Mouse (Mus musculus) thymus, adult 2 months (tissue): Measurements from ENCODE around the gene Tmem115. TPM values are rescaled to one million over a fixed set of nuclear protein-coding genes. Genes with fewer than 3 reads are reported as not detected.

Source experiments
- DNase-seq: peaks from one replicate; pipeline ENCODE4 v3.0.0; 2021
- H3K27ac ChIP-seq: fragments of 200-500 bp; 2 replicates; pipeline ENCODE4 v1.5.1; 2012; ENCODE audit warnings: low read length, control low read depth; ENCODE audit not compliant: control insufficient read depth, insufficient read depth
- H3K27me3 ChIP-seq: fragments of 200-500 bp; 2 replicates; pipeline ENCODE4 v1.6.1; 2012; ENCODE audit warnings: mild to moderate bottlenecking, low read length, moderate library complexity, mixed read lengths; ENCODE audit not compliant: control insufficient read depth, insufficient read depth
- H3K36me3 ChIP-seq: fragments of 200-500 bp; 2 replicates; pipeline ENCODE4 v1.6.1; 2012; ENCODE audit warnings: mild to moderate bottlenecking, low read length, moderate library complexity; ENCODE audit not compliant: control insufficient read depth, insufficient read depth
- H3K4me1 ChIP-seq: fragments of 200-500 bp; replicated peaks from 2 replicates; pipeline ENCODE4 v1.6.1; 2012; ENCODE audit warnings: low read length; ENCODE audit not compliant: control insufficient read depth, insufficient read depth
- H3K4me3 ChIP-seq: fragments of 200-500 bp; 2 replicates; pipeline ENCODE4 v1.5.1; 2012; ENCODE audit warnings: mild to moderate bottlenecking, low read length, control low read depth, moderate library complexity; ENCODE audit not compliant: control insufficient read depth, insufficient read depth
- CTCF ChIP-seq: fragments of 200-500 bp; IDR thresholded peaks from 2 replicates; pipeline ENCODE4 v1.5.1; 2012; ENCODE audit warnings: mild to moderate bottlenecking, control low read depth, low read length, moderate library complexity, borderline replicate concordance; ENCODE audit not compliant: control insufficient read depth, poor library complexity, insufficient read depth; ENCODE audit errors: extremely low read depth
- POLR2A ChIP-seq: fragments of 200-500 bp; IDR thresholded peaks from 2 replicates; pipeline ENCODE4 v1.6.1; 2012; ENCODE audit warnings: mild to moderate bottlenecking, low read length, control low read depth, moderate library complexity; ENCODE audit not compliant: control insufficient read depth, poor library complexity, insufficient read depth; ENCODE audit errors: extremely low read depth
- WGBS: fragments of 180-500 bp; shearing (Covaris S2); methylation state at CpG from one replicate; pipeline ENCODE4 v1.1.7; 2018; 5-methylcytosine and 5-hydroxymethylcytosine counted together
- polyA plus RNA-seq: library from polyadenylated mRNA; depleted of rRNA; stranded (reverse); fragments of >200 nt; gene quantifications from 2 replicates; pipeline ENCODE4 v1.2.3, GENCODE M21; 2012; rRNA removed

Gene Tmem115
- 49.6 and 55.7 TPM in 2 replicates for polyA plus RNA-seq

DNA sequence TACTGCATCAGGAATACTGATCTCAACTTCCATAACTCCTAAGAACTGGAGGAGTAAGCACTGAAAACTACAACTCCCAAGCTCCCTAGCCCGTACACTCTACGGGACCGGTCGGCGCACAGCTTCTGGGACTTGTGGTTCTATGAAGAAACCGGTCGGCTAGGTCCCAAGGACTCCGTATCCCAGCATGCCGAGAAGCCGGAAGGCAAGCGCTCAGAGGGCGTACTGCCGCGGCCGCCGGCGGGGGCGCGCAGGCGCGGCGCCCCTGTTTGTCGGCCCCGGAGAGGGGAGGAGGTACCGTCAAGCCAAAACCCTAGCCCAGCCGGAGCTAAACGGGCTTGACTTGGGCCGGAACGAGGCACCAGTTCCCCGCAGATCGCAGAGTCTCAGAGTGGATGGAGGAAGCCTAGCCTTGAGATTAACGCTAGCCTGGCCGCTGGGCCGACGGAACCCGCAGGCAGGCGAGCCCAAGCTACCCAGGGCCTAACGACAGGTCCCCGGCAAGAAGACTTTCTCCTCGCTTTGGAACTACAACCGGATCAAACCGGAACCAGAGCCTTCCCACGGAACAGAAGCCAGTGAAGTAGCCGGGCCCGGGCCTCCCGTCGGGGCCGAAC, at the start of gene Tmem115:
Tmem115 (plus strand) TSS at position 155 of the 617 bp plus-strand sequence.
- under 1% methylated on average over 48 of the region's 48 CpGs for WGBS
- peak; percentile 71; the same call in 1 of the 2 replicates for TF ChIP-seq POLR2A
- TF ChIP-seq CTCF = peak; percentile 44; the same call in 1 of the 2 replicates
- H3K4me1 ChIP-seq = peaks cover 32% of the 10 kb centered on the region

DNA sequence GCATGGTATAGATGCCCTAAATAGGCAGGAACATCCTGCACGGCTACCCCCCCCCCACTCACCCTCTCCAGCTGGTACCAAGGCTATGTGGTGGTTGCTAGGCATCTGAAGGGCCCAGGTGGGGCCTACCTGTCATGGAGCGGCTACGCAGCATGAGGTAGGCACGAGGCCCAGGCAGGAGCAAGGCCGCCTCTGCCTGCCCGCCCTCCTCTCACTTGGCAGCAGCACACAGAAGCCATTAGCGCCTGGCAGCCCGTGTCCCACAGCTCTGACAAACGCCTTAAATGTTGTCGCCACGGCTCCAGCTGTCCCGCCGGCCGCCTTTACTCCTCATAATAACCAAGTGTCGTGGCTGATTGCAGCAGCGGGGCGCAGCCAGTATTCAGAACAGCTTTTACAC, 49.4 kb upstream of the Tmem115 start:
- H3K27ac ChIP-seq = no peak overlapping the region
- DNase-seq = no peak
- WGBS = 82% methylated on average over 17 of the region's 17 CpGs
- H3K4me3 ChIP-seq = no peak overlapping the region
- no peaks in the 10 kb centered on the region for H3K27me3 ChIP-seq
- H3K36me3 ChIP-seq = no peaks in the 10 kb centered on the region
- no peaks in the 10 kb centered on the region for H3K4me1 ChIP-seq
- TF ChIP-seq POLR2A (no peak), CTCF (no peak)

More for the DNA sequence above, at the start of gene Tmem115:
- no peaks in the 10 kb centered on the region for H3K27me3 ChIP-seq
- peak within 1 kb of the TSS; percentile 59 for H3K4me3 ChIP-seq
- peaks cover 12% of the 10 kb centered on the region for H3K36me3 ChIP-seq
- peak; percentile 89 for DNase-seq
- H3K27ac ChIP-seq = no peak within 1 kb of the TSS

DNA sequence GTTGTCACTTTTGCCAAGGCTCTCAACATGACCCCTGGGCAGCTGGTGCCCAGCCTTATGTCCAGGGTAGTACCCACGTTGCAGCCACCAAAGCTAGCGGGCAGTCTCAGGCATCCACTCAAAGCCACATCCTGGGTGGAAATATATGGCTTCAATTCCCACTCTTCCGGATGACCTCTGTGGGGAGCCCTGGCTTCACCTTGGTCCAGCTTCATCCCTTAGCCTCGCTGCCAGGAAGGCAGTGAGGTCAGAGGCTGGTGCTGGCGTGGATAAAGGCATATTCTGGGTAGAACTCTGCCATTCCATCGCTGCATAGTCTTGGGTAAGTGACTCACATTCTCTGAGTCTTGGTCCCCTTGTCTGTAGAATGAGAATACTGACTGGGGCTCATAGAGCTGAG, 49.0 kb upstream of the Tmem115 start:
- WGBS = 85% methylated on average over 6 of the region's 6 CpGs
- no peaks in the 10 kb centered on the region for H3K4me1 ChIP-seq

DNA sequence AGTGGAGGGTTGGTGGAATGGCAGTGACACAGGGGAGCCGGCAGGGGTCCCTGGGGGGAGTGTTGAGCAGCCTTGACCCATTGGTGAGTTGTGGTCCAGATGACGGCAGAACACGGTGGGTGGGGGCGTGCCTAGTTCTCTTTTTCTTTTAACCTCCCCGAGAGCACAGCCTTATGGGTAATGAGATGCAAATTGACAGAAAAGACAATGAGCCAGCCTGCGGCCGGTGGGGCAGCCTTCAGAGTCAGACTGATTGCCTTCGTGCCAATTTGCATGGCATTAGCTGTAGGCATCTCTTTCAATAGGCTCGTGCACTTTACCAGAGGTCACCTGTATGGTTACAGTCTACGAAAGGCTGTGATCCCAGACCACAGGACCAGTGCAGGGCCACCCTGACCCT, 47.7 kb upstream of the Tmem115 start:
- Histone ChIP-seq H3K4me3 (no peak overlapping the region), H3K4me1 (no peaks in the 10 kb centered on the region), H3K36me3 (no peaks in the 10 kb centered on the region), H3K27me3 (no peaks in the 10 kb centered on the region), H3K27ac (no peak overlapping the region)
- WGBS = 67% methylated on average over 10 of the region's 10 CpGs
- DNase-seq = no peak
- TF ChIP-seq POLR2A (no peak), CTCF (no peak)

More for the DNA sequence above, 49.0 kb upstream of the Tmem115 start:
- TF ChIP-seq CTCF = no peak
- TF ChIP-seq POLR2A = no peak
- H3K4me3 ChIP-seq = no peak overlapping the region
- DNase-seq = no peak
- no peak overlapping the region for H3K27ac ChIP-seq
- H3K27me3 ChIP-seq = no peaks in the 10 kb centered on the region
- H3K36me3 ChIP-seq = no peaks in the 10 kb centered on the region

DNA sequence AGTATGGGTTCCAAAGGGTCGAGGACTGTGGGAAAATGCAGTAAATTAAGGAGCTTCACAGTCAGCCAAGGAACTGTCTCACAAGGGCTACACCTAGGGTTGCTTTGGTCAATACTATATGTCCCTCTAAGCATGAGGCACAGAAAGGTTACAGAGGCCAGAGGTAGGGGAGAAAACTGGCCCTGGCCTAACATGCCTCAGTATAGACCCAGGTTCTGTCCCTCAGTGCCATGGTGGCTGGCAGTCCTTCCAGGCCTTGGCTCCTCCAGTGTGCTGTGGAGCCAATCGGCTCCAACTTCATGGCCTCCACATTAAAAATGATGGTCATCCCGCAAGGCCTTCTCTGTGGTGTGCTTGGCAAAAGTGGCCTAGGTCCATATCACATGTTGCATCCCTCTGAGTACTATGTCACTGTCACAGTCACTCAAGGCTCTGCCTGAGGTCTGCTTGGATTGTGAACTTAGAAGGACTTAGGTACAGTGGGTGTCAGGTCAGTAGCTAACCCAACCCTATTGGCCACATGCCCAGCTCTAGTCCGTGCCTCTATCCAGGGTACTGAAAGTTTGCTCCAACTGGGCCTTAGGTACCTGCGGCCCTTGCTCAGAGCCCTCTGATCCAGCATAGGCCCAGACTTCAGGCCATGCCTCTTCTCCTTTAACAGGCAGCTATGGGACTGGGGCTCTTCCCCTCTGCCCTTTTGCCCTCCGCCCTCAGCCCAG, 47.1 kb upstream of the Tmem115 start:
- Histone ChIP-seq H3K36me3 (no peaks in the 10 kb centered on the region), H3K27me3 (no peaks in the 10 kb centered on the region), H3K27ac (no peak overlapping the region), H3K4me1 (no peaks in the 10 kb centered on the region), H3K4me3 (no peak overlapping the region)
- DNase-seq = no peak
- TF ChIP-seq CTCF (no peak), POLR2A (no peak)
- 79% methylated on average over 6 of the region's 6 CpGs for WGBS

DNA sequence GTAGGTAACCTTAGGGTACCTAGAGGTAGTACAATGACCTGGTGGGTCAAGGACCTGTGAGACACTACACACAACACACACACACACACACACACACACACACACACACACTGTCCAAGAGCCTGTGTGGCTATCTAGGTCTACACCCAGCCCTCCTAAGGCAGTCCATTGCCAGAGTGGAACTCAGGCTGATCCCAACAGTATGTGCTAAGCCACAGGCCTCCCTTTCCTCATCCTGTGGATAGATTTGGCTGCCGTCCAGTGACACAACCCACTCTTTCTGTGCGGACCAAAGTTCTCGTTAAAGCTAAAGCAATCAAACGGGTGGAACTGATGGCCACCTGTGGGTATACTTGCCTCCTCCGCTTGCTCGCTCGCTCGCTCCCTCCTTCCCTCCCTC, 43.6 kb upstream of the Tmem115 start:
- Histone ChIP-seq H3K27me3 (no peaks in the 10 kb centered on the region), H3K4me3 (no peak overlapping the region), H3K36me3 (no peaks in the 10 kb centered on the region), H3K4me1 (no peaks in the 10 kb centered on the region), H3K27ac (no peak overlapping the region)
- no peak for DNase-seq
- WGBS = 55% methylated on average over 8 of the region's 8 CpGs
- TF ChIP-seq CTCF = no peak
- no peak for TF ChIP-seq POLR2A

DNA sequence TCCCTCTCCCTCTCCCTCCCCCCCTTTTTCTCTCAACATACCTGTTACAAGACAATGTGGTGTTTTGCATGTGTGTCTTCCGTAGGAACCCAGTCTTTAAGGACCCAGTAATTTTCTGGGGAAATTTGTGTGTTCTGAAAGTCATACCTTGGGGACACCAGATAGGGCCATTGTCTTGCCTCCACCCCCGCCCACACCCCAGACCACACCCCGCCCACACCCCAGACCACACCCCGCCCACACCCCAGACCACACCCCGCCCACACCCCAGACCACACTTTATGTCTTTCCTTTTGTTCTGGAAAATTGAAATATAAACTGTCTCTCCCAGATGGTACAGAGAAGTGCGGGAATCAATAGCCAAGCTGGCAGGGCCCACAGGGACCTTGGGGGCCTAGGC, 43.1 kb upstream of the Tmem115 start:
- Histone ChIP-seq H3K4me3 (no peak overlapping the region), H3K4me1 (no peaks in the 10 kb centered on the region), H3K27me3 (no peaks in the 10 kb centered on the region), H3K27ac (no peak overlapping the region), H3K36me3 (no peaks in the 10 kb centered on the region)
- no peak for TF ChIP-seq POLR2A
- no peak for TF ChIP-seq CTCF
- DNase-seq = no peak
- WGBS = 56% methylated on average over 6 of the region's 6 CpGs
